Mouse (Mus musculus) central nervous system, embryonic 18 days (tissue): ENCODE results near the gene Rimkla. TPM values are rescaled to one million over a fixed set of nuclear protein-coding genes. Genes with fewer than 3 reads are reported as not detected.

ENCODE experiments used
- polyA plus RNA-seq: library from polyadenylated mRNA; depleted of rRNA; stranded (reverse); fragments of >200 nt; gene quantifications from 2 replicates; pipeline ENCODE4 v1.2.3, GENCODE M21; 2012; rRNA removed

Rimkla gene
- 21.0 and 21.6 TPM in 2 replicates for polyA plus RNA-seq

DNA sequence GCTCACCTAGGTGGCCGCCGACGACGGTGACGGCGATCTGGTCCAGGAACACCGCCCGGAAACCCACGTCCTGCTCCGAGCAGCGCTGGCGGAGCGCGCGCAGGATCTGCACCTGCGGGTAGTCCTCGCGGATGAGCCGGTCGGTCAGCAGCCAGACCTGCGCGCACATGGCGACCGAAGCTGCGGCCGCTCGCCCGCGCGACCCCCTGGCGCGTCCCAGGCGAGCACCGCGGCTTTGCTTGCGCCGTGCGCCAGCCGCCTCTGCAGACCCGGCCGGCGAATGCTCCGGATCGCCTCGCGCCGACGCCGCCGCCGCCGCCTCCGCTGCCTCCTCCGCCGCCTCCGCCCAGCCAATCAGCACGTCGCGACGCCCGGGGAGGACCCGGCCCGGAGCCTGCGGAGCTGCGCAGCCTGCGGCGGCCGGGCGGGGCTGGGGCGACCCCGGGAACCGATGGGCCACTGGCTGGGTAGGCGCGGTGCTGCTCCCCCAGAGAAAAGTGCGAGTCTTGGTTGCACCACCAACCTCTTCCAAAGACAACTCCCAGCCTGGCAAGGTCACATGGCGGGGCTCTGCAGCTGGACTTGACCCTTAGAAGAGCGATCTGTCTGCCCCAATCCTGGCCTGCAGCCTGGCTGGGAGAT lies at the start of gene Rimkla:
Gene Rimkla (minus strand): TSS at position 338 of the 642 bp plus-strand sequence.

DNA sequence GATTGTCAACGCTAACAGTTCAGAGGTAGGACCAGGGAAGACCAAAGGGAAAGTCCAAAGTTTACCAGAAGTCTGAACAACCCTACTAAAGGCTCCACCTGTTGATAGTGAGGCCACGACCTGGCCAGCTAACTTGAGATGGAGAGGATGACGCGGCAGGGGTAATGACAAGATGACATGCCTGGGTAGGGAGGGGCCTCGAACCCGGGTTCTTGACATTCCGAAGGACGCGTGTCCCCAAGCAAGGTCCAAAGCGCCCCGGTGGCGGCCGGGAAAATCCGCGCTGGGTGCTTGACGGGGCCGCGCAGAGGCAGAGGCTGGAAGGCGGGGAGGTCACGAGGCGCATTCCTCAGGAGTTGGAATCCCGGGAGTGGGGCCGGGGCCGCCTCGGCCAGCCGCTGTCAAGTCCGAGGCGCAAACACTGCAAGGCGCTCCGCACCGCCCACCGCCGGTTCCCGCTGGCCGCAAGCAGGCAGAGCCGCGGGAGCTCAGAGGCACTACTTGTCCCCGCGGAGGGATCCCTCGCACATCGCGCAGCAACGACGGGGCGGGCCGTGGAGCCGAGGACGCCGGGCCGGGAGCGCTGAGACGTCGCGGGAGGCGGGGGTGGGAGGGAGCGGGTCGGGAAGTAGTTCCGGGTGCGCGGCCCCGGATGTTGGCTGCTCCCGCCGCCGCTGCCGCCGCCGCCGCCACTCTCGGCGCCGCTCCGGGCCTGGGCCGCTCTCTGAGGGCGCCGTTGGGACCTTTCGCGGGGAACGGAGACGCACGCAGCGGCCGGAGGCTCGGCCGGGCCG lies 46.8 kb upstream of the Rimkla start, which contains the start of gene Frg2f1:
Gene Frg2f1 (minus strand): TSS at position 499 of the 794 bp plus-strand sequence.

DNA sequence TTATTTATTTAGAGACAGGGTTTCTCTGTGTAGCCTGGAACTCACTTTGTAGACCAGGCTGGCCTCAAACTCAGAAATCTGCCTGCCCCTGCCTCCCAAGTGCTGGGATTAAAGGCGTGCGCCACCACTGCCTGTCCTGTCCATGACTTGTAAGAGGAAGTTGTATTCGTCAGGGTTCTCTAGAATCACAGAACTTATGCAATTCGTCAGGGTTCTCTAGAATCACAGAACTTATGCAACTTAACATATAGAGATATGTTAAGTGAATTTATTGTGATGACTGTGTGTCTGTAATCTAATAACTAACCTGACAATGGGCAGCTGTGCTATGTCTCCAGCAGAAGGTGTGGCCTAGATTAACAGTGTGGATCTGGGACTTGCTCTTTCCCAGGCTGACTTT lies 44.2 kb upstream of the Rimkla start, which contains the start of gene Foxj3:
Gene Foxj3 (plus strand): TSS at position 390 of the 400 bp plus-strand sequence.

DNA sequence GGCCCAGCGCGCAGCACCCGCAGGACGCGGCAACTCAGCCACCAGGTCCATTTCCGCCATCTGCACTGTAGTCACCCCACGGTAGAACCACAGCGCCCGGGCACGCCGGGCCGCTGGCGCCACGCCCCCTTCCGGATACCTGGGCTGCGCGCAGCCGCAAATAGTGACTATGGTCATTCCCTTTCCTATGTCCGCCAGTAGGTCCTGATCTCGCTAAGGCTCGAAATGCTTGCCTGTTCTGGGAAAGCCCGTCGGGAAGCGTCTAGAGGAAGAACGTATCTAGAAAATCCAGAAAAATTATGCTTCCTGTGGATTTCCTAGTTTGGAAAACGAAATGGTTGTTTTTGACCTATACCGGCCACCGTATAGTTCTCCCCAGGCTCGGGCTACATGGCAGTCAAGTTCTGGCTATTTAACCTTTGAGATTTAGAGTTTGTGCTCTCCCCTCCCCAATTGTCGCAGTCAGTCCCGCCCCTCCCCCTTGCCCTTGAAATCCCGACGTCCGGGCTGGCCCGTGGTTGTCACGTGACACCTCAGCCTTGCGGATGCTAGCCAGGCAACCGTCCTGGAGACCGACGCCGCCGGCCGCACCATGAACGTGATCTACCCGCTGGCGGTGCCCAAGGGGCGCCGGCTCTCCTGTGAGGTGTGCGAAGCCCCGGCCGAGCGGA lies 70.0 kb downstream of the Rimkla start, which contains the start of the genes Ppcs and Zmynd12:
Gene Ppcs (minus strand): TSS at position 127 of the 671 bp plus-strand sequence.
Gene Zmynd12 (plus strand): TSS at position 521 of the 671 bp plus-strand sequence.

Other genes starting within 250 kb of the Rimkla start
- 0.56 and 1.1 TPM in 2 replicates for gene Cldn19, start 237.2 kb downstream of the Rimkla start, polyA plus RNA-seq
- 777 and 833 TPM in 2 replicates for gene Ybx1, start 198.0 kb downstream of the Rimkla start, polyA plus RNA-seq
- 53.0 and 55.8 TPM in 2 replicates for gene Ppih, start 172.1 kb downstream of the Rimkla start, polyA plus RNA-seq
- gene Ccdc30, start 77.1 kb downstream of the Rimkla start, polyA plus RNA-seq = 13.4 and 13.5 TPM in 2 replicates
- gene Ppcs, start 70.2 kb downstream of the Rimkla start, polyA plus RNA-seq = 10.5 and 10.8 TPM in 2 replicates
- gene Zmynd12, start 69.8 kb downstream of the Rimkla start, polyA plus RNA-seq = 0.25 and 0.44 TPM in 2 replicates
- gene Foxj3, start 44.4 kb upstream of the Rimkla start, polyA plus RNA-seq = 41.1 and 45.4 TPM in 2 replicates
- 13.9 and 15.2 TPM in 2 replicates for gene Frg2f1, start 46.9 kb upstream of the Rimkla start, polyA plus RNA-seq
- gene Guca2a, start 145.1 kb upstream of the Rimkla start, polyA plus RNA-seq = 0.16 TPM in 1 of 2 replicates, not detected in the other
- gene Guca2b, start 166.3 kb upstream of the Rimkla start, polyA plus RNA-seq = not detected in 2 replicates
- 22.1 and 23.4 TPM in 2 replicates for gene Hivep3, start 241.2 kb upstream of the Rimkla start, polyA plus RNA-seq